Mouse (Mus musculus) cerebellum, adult 11 months (tissue): Measurements from ENCODE around the gene Zbtb5.
"Not testable (repeated sequence)": the region's sequence is repeated elsewhere in the genome, so short reads cannot be mapped to it uniquely, and the experiment has no call there.

ENCODE experiments used
- DNase-seq: peaks from one replicate; pipeline ENCODE4 v3.0.0; 2022

Gene Zbtb5

GRCm38 (mm10) chr4:45012105-45012975 is at the start of gene Zbtb5:
Zbtb5 (minus strand) TSS chr4:45012412.
- peak; percentile 100 for DNase-seq

- peak; percentile 19 for DNase-seq
Measured at GRCm38 (mm10) chr4:45055451-45055850, 43.2 kb upstream of the Zbtb5 start.

- no peak for DNase-seq
Measured at GRCm38 (mm10) chr4:45054862-45055261, 42.6 kb upstream of the Zbtb5 start.

- DNase-seq = no peak
Measured at GRCm38 (mm10) chr4:45047956-45048355, 35.7 kb upstream of the Zbtb5 start.

GRCm38 (mm10) chr4:45047286-45047887 is 35.2 kb upstream of the Zbtb5 start:
- DNase-seq = no peak

GRCm38 (mm10) chr4:45046679-45047078 is 34.5 kb upstream of the Zbtb5 start:
- DNase-seq = no peak

- DNase-seq = no peak
Measured at GRCm38 (mm10) chr4:45040795-45041194, 28.6 kb upstream of the Zbtb5 start.

- not testable (repeated sequence) for DNase-seq
Measured at GRCm38 (mm10) chr4:45039546-45039945, 27.3 kb upstream of the Zbtb5 start.

GRCm38 (mm10) chr4:45038879-45039278 is 26.7 kb upstream of the Zbtb5 start:
- DNase-seq = not testable (repeated sequence)

GRCm38 (mm10) chr4:45037455-45038410 is 25.5 kb upstream of the Zbtb5 start:
- no peak for DNase-seq

GRCm38 (mm10) chr4:45036571-45036970 is 24.4 kb upstream of the Zbtb5 start:
- DNase-seq = no peak

GRCm38 (mm10) chr4:45036048-45036447 is 23.8 kb upstream of the Zbtb5 start:
- no peak for DNase-seq

GRCm38 (mm10) chr4:45034693-45035628 is 22.7 kb upstream of the Zbtb5 start:
- DNase-seq = no peak

- no peak for DNase-seq
Measured at GRCm38 (mm10) chr4:45032586-45032985, 20.4 kb upstream of the Zbtb5 start.

- no peak for DNase-seq
Measured at GRCm38 (mm10) chr4:45026459-45026858, 14.2 kb upstream of the Zbtb5 start.

GRCm38 (mm10) chr4:45019009-45019408 is 6.8 kb upstream of the Zbtb5 start:
- no peak for DNase-seq

- DNase-seq = peak; percentile 80
Measured at GRCm38 (mm10) chr4:45018452-45018980, 6.3 kb upstream of the Zbtb5 start, which contains the start of gene Polr1e. Polr1e (plus strand) TSS chr4:45018583.

- DNase-seq = peak; percentile 37
Measured at GRCm38 (mm10) chr4:45015615-45016014, 3.4 kb upstream of the Zbtb5 start.

GRCm38 (mm10) chr4:45013537-45013936 is 1.3 kb upstream of the Zbtb5 start:
- no peak for DNase-seq

- peak; percentile 13 for DNase-seq
Measured at GRCm38 (mm10) chr4:45013031-45013431, 819 bp upstream of the Zbtb5 start.

GRCm38 (mm10) chr4:45011581-45012104 is 569 bp downstream of the Zbtb5 start:
- no peak for DNase-seq
